Mouse (Mus musculus) heart, embryonic 12.5 days (tissue): ENCODE data around the gene Trib3. TPM values are rescaled to one million over a fixed set of nuclear protein-coding genes. Genes with fewer than 3 reads are reported as not detected.
"Not testable (repeated sequence)": the region's sequence is repeated elsewhere in the genome, so short reads cannot be mapped to it uniquely, and the experiment has no call there.

Experiments used
- ATAC-seq: fragments of 200-750 bp; cut with Nextera tagmentation; 2 replicates; pipeline ENCODE4 v1.8.0; 2017; ENCODE audit warnings: moderate TSS enrichment, moderate library complexity; ENCODE audit not compliant: insufficient number of reproducible peaks, low FRiP score
- H3K27ac ChIP-seq: fragments of 300-500 bp; sonication (generic); 2 replicates; pipeline ENCODE4 v1.5.1; 2016; ENCODE audit warnings: mild to moderate bottlenecking, moderate library complexity; ENCODE audit not compliant: poor library complexity, severe bottlenecking
- H3K27me3 ChIP-seq: fragments of 300-500 bp; sonication (generic); replicated peaks from 2 replicates; pipeline ENCODE4 v1.6.1; 2016; ENCODE audit warnings: mild to moderate bottlenecking, moderate library complexity
- H3K36me3 ChIP-seq: fragments of 300-500 bp; sonication (generic); 2 replicates; pipeline ENCODE4 v1.6.1; 2016; ENCODE audit warnings: mild to moderate bottlenecking, moderate library complexity
- H3K4me1 ChIP-seq: fragments of 300-500 bp; sonication (generic); replicated peaks from 2 replicates; pipeline ENCODE4 v1.6.1; 2016; ENCODE audit warnings: mild to moderate bottlenecking
- H3K4me2 ChIP-seq: fragments of 300-500 bp; sonication (generic); 2 replicates; pipeline ENCODE4 v1.6.1; 2016; ENCODE audit warnings: mild to moderate bottlenecking, moderate library complexity
- H3K4me3 ChIP-seq: fragments of 300-500 bp; sonication (generic); 2 replicates; pipeline ENCODE4 v1.5.1; 2016; ENCODE audit warnings: mild to moderate bottlenecking
- H3K9ac ChIP-seq: fragments of 300-500 bp; sonication (generic); 2 replicates; pipeline ENCODE4 v1.6.1; 2016; ENCODE audit warnings: mild to moderate bottlenecking, moderate library complexity
- H3K9me3 ChIP-seq: fragments of 300-500 bp; sonication (generic); replicated peaks from 2 replicates; pipeline ENCODE4 v1.6.1; 2016; ENCODE audit warnings: mild to moderate bottlenecking, moderate library complexity
- WGBS: fragments of 180-500 bp; shearing (Covaris S2); methylation state at CpG from one replicate; pipeline ENCODE4 v1.1.7; 2016; 5-methylcytosine and 5-hydroxymethylcytosine counted together
- polyA plus RNA-seq: library from polyadenylated mRNA; unstranded; fragments of >200 nt; fragmentation: Nextera tagmentation; extraction: Ambion mirVana; gene quantifications from 2 replicates; pipeline ENCODE4 v1.2.1, GENCODE M21; 2016

Gene Trib3
- polyA plus RNA-seq, 1 experiment from 2014 or later, result 10.1 TPM

DNA sequence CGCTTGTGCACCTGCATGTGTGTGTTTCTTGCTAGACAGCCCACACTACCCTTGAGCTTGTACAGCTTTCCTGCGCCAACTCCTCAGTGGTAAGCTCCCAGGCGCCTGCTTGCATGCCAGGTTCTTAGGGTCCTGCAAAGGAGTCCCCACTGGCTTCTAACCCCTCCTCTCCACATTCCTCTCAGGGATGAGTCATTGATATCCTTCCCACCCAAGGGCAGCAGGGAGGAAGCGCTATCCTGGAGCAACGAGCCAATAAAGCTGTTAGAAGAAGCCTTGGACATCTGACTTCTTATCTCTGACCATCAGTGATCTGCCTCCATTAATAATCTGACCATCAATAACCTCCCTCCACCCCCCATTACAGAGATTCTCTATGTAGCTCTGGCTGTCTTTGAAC lies 24.1 kb upstream of the Trib3 start:
- Histone ChIP-seq H3K9ac (no peak overlapping the region), H3K4me3 (no peak overlapping the region), H3K4me1 (peaks cover 17% of the 10 kb centered on the region), H3K36me3 (no peaks in the 10 kb centered on the region), H3K27me3 (peaks cover 4% of the 10 kb centered on the region; the same call in 1 of the 2 replicates), H3K27ac (no peak overlapping the region), H3K4me2 (no peak overlapping the region), H3K9me3 (no peaks in the 10 kb centered on the region)
- no peak for ATAC-seq
- WGBS, result 59% methylated on average over 5 of the region's 5 CpGs

DNA sequence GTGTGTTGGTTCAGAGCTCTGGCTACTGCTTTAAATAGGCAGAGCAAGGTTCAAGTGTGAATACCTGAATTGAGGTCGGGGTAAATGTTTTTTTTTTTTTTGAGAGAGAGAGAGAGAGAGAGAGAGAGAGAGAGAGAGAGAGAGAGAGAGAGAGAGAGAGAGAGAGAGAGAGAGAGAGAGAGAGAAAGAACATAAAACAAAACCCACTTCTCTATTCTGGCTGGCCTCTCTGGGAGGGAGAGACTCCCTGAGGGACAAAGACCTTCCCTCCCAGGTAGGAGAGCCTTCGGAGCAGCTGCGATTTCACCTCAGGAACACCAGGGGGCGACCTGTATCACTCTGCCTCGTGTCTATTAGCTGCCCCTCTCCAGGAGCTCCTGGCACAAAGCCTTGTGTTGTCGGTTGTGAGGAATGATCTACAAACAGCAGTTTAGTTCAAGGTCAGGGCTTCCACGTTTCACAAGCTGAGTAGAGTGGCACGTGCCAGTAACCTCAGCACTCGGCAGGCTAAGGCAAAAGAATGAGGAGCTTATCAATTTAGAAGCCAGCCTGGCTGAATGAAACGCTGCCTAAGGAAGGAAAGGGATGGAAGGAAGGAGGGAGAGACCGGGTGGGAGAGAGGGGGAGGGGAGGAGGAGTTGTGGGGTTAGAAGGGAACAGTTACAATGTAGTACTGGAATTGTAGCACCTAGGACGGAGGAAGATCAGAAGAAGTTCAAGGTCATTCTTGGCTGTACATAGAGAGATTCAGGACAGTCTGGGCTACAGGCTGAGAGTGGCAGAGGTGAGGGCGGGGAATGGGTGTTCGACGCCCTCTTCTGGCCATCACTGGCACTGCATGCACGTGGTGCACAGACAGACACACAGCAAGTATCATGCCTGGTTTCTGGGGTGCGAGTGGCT lies 19.7 kb upstream of the Trib3 start:
- no peaks in the 10 kb centered on the region for H3K27me3 ChIP-seq
- 0 out of 2 replicates have a peak, but pooled peaks cover 1% of the 10 kb centered on the region for H3K9me3 ChIP-seq
- peak; percentile 71 for ATAC-seq
- peak overlapping the region; percentile 40; the same call in 1 of the 2 replicates for H3K9ac ChIP-seq
- WGBS, result 11% methylated on average over 17 of the region's 17 CpGs
- H3K4me3 ChIP-seq, result peak overlapping the region; percentile 22
- peak overlapping the region; percentile 76 for H3K27ac ChIP-seq
- no peaks in the 10 kb centered on the region for H3K36me3 ChIP-seq
- peaks cover 28% of the 10 kb centered on the region for H3K4me1 ChIP-seq
- peak overlapping the region; percentile 56 for H3K4me2 ChIP-seq

DNA sequence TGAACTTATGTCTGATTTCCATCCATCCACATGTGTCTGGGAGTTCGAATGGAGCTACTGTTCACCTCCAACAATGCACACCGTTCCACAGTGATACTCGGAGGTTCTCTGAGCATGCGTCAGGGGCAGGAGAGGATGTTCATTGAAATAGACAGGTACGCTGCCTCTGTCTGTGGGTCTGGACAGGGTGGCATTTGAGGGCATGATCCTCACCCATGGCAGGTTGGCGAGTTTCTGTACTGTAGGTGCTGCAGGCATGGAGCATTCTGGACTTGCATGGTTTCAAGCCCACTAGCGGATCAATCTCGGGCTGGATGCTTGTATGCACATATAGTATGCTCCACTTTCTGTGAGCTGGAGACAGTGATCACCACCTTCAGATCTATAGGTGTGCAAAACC lies 17.4 kb upstream of the Trib3 start:
- no peak overlapping the region for H3K4me2 ChIP-seq
- H3K36me3 ChIP-seq, result no peaks in the 10 kb centered on the region
- H3K9me3 ChIP-seq, result 0 out of 2 replicates have a peak, but pooled peaks cover 4% of the 10 kb centered on the region
- no peaks in the 10 kb centered on the region for H3K27me3 ChIP-seq
- ATAC-seq, result no peak
- no peak overlapping the region for H3K27ac ChIP-seq
- H3K9ac ChIP-seq, result no peak overlapping the region
- no peak overlapping the region for H3K4me3 ChIP-seq
- peaks cover 22% of the 10 kb centered on the region for H3K4me1 ChIP-seq
- 85% methylated on average over 8 of the region's 8 CpGs for WGBS

DNA sequence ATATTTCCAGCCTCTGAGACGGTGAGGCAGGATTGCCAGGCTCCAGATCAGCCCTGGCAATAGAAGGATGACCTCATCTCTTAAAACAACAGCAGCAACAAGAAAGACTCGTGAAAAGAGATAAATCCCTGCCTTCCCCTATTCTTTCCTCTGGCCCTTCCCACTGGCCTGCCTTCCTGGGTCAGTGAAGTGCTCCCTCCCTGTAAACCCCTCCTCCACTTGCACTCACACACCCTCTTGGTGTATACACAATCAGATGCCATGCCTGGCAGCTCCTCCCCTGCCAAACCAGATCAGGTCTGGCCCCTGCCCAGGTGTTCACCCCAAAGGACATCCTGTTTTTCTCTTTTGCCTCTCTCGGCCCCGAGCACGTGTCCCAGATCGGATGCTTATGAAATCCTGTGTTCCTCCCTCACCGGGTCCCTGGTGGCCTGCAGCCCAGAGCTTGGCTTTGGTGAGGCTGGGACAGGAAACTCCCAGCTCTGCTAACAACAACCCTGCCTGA lies 16.5 kb upstream of the Trib3 start:
- no peak overlapping the region for H3K9ac ChIP-seq
- no peak overlapping the region for H3K4me2 ChIP-seq
- peak; percentile 33 for ATAC-seq
- no peak overlapping the region for H3K4me3 ChIP-seq
- H3K36me3 ChIP-seq, result no peaks in the 10 kb centered on the region
- WGBS, result 28% methylated on average over 7 of the region's 7 CpGs
- H3K9me3 ChIP-seq, result 0 out of 2 replicates have a peak, but pooled peaks cover 4% of the 10 kb centered on the region
- H3K27me3 ChIP-seq, result no peaks in the 10 kb centered on the region
- 0 out of 2 replicates have a peak overlapping the region, but pooled peaks have one; percentile 33 for H3K27ac ChIP-seq
- peaks cover 22% of the 10 kb centered on the region for H3K4me1 ChIP-seq

DNA sequence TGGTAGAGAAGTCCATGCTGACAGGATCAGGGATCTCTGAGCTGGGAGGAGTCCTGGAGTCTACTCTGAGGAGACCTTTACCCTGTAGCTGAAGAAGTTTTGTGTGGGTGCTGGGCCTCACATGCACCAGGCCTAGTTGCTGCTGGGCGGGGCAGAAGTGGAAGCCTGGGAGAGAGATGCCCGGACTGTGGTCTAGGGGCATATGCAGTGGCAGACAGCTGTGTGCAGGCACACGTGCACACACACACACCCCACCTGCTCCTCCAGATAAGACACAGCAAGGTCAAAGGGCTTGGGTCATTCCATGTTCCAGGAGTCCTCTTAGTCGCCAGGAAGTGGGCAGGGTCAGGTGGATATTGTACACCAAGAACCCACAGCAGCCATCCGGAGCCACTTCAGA lies 15.8 kb upstream of the Trib3 start:
- Histone ChIP-seq H3K4me2 (no peak overlapping the region), H3K4me1 (peaks cover 22% of the 10 kb centered on the region), H3K9ac (no peak overlapping the region), H3K36me3 (no peaks in the 10 kb centered on the region), H3K9me3 (0 out of 2 replicates have a peak, but pooled peaks cover 4% of the 10 kb centered on the region), H3K27ac (peak overlapping the region; percentile 16; the same call in 1 of the 2 replicates), H3K4me3 (no peak overlapping the region), H3K27me3 (no peaks in the 10 kb centered on the region)
- WGBS, result 48% methylated on average over 5 of the region's 5 CpGs
- ATAC-seq, result peak; percentile 22; the same call in 1 of the 2 replicates

DNA sequence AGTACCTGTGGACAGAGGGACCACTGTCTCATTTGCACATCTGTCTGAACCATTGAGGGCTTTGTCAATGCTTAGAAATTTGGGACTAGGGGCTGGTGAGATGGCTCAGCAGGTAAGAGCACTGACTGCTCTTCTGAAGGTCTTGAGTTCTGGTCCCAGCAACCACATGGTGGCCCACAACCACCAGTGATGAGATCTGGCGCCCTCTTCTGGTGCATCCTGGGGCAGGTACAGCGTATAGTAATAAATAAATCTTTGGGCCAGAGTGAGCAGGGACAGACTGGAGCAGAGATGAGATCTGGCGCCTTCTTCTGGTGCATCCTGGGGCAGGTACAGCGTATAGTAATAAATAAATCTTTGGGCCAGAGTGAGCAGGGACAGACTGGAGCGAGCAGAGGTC lies 15.1 kb upstream of the Trib3 start:
- H3K27ac ChIP-seq, H3K9ac ChIP-seq, H3K36me3 ChIP-seq, ATAC-seq, H3K9me3 ChIP-seq, H3K27me3 ChIP-seq, H3K4me3 ChIP-seq, H3K4me2 ChIP-seq: not testable (repeated sequence)
- 76% methylated on average over 5 of the region's 5 CpGs for WGBS
- H3K4me1 ChIP-seq, result peaks cover 21% of the 10 kb centered on the region

DNA sequence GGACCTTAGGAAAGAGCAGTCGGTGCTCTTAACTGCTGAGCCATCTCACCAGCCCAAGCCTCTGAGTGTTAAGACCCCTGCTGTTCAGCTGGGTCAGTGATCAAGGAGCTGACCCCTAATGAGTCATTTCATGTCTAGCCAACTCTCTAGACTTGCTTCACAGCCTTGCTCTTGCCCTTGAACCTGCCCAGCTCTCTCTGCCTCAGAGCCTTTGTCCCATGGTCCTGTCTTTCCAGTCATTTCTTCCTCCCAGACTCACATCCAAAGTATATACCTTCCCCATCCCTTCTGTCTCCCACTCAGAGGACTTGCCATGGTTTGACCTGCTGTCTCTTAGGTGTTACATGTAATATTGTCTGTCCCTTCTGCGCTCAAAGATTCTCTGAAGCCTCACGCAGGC lies 13.4 kb upstream of the Trib3 start:
- Histone ChIP-seq H3K4me3 (no peak overlapping the region), H3K4me1 (peaks cover 15% of the 10 kb centered on the region), H3K4me2 (no peak overlapping the region), H3K36me3 (no peaks in the 10 kb centered on the region), H3K9me3 (0 out of 2 replicates have a peak, but pooled peaks cover 4% of the 10 kb centered on the region), H3K27me3 (no peaks in the 10 kb centered on the region), H3K27ac (no peak overlapping the region), H3K9ac (no peak overlapping the region)
- 87% methylated on average over 3 of the region's 3 CpGs for WGBS
- ATAC-seq, result no peak

DNA sequence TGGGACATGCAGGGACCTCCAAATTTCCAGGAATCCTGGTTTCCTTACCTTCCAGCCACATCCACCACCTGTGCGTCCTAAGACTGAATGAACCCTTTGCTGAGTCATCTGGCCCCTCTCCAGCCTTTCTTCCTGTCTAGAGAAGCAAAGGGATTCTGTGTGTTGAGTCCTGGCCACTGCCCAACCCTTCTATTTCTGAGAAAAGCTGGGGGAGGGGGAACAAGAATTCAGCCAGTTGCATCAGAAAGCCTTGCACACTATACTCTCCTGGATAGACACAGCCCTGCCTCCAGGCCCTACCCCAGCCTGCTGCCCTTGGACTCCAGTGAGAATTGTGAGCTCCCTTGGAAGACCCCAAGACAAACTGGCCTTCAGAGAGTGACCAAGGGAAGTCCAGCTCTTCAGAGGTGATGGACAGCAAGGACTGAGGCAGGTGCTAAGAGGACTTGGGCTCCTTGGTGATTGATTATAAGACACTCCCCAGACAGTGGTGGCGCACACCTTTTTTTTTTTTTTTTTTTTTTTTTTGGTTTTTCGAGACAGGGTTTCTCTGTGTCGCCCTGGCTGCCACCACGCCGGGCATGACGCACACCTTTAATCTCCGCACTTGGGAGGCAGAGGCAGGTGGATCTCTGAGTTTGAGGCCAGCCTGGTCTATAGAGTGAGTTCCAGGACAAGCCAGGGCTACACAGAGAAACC lies 6.2 kb upstream of the Trib3 start:
- H3K9me3 ChIP-seq, result no peaks in the 10 kb centered on the region
- H3K36me3 ChIP-seq, result no peaks in the 10 kb centered on the region
- peak; percentile 75 for ATAC-seq
- 81% methylated on average over 8 of the region's 8 CpGs for WGBS
- peaks cover 22% of the 10 kb centered on the region for H3K4me1 ChIP-seq
- H3K27ac ChIP-seq, result no peak overlapping the region
- H3K9ac ChIP-seq, result no peak overlapping the region
- peak overlapping the region; percentile 5; the same call in 1 of the 2 replicates for H3K4me2 ChIP-seq
- no peak overlapping the region for H3K4me3 ChIP-seq
- 0 out of 2 replicates have a peak, but pooled peaks cover 4% of the 10 kb centered on the region for H3K27me3 ChIP-seq

DNA sequence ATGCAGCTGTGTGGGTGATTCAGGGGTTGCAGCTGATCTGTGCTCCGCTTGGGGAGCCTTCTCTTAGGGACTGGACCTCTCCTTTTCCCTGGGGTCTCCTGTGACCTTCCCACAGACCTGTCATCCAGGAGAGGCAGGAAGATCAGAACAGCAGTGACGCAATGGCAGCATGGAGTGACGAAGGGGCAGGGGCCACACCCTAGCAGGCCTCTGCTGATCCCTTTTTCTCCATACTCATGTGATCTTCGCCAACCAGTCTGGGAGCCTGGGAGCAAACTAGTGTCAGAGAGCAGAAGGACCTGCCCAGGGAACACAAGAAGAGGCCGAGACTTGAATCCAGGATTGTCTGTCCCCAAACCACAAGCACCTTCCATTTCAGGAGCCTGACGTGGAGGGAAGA lies 5.4 kb upstream of the Trib3 start:
- Histone ChIP-seq H3K9me3 (no peaks in the 10 kb centered on the region), H3K36me3 (no peaks in the 10 kb centered on the region), H3K9ac (no peak overlapping the region), H3K4me1 (peaks cover 27% of the 10 kb centered on the region), H3K4me2 (no peak overlapping the region), H3K27ac (no peak overlapping the region), H3K27me3 (0 out of 2 replicates have a peak, but pooled peaks cover 4% of the 10 kb centered on the region), H3K4me3 (no peak overlapping the region)
- ATAC-seq, result peak; percentile 56
- WGBS, result 67% methylated on average over 6 of the region's 6 CpGs

DNA sequence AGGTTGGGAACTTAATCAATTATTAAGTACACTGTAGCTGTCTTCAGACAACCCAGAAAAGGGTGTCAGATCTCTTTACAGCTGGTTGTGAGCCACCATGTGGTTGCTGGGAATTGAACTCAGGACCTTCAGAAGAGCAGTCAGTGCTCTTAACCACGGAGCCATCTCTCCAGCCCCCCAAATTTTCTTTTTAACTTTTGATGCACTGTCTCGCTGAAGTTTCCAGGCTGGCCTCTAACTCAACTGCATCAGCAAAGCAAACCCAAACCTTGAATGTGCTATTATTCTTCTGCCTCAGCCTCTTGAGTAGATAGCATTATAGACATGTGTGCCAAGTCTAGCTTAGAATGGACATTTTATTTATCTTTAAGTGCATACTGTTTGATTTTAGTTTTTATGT lies 3.9 kb upstream of the Trib3 start:
- WGBS, result 70% methylated on average over 2 of the region's 2 CpGs
- Histone ChIP-seq H3K4me2 (no peak overlapping the region), H3K27ac (peak overlapping the region; percentile 22; the same call in 1 of the 2 replicates), H3K4me1 (peaks cover 31% of the 10 kb centered on the region), H3K9me3 (no peaks in the 10 kb centered on the region), H3K9ac (no peak overlapping the region), H3K4me3 (no peak overlapping the region), H3K36me3 (no peaks in the 10 kb centered on the region), H3K27me3 (0 out of 2 replicates have a peak, but pooled peaks cover 4% of the 10 kb centered on the region)
- ATAC-seq, result no peak
